20 mouse cellular contexts compared by ENCODE assay signal in genomic region chr11:49266671-49267070, GRCm38 (mm10). TPM values are rescaled to one million over a fixed set of nuclear protein-coding genes. Genes with fewer than 3 reads are reported as not detected.
DNase-seq lines count a peak whose midpoint lies in the region; ATAC-seq and TF ChIP-seq lines count a peak whose summit lies in the region.
"Had no signal": no experiment of that assay in that cellular context is flagged by ENCODE, and none has a peak within 500 bp of the region (broad histone marks: within the 10 kb centered on the region; RNA-seq: fewer than 3 reads in every experiment).

No protein-coding gene starts in this region.

- no peaks in the 10 kb centered on the region for H3K27me3 ChIP-seq in heart, embryonic 13.5 days (replicated peaks)
- H3K27me3 ChIP-seq in lung, postnatal 0 days (replicated peaks; ENCODE audit: insufficient read depth, low read length): no peaks in the 10 kb centered on the region
- no peaks in the 10 kb centered on the region for H3K27me3 ChIP-seq in hindbrain, embryonic 16.5 days (replicated peaks; ENCODE audit: control insufficient read depth, insufficient read depth, low read length)
- H3K27me3 ChIP-seq: forebrain, embryonic 15.5 days; limb, embryonic 15.5 days had no signal

- peak overlapping the region; percentile 75 for H3K27ac ChIP-seq in heart, embryonic 13.5 days (replicated peaks)
- no peak overlapping the region for H3K27ac ChIP-seq in lung, postnatal 0 days (ENCODE audit: low read length)
- no peak overlapping the region for H3K27ac ChIP-seq in hindbrain, embryonic 16.5 days (ENCODE audit: low read depth, low read length)
- H3K27ac ChIP-seq: forebrain, embryonic 15.5 days; limb, embryonic 15.5 days had no signal

- peaks cover 36% of the 10 kb centered on the region for H3K36me3 ChIP-seq in heart, embryonic 13.5 days
- H3K36me3 ChIP-seq in lung, postnatal 0 days (ENCODE audit: insufficient read depth, low read length): peaks cover 7% of the 10 kb centered on the region; the same call in 1 of the 2 replicates
- 0 out of 2 replicates have a peak, but pooled peaks cover 5% of the 10 kb centered on the region for H3K36me3 ChIP-seq in hindbrain, embryonic 16.5 days (ENCODE audit: control insufficient read depth, insufficient read depth, low read length)

- TF ChIP-seq EP300 in lung, postnatal 0 days (IDR thresholded peaks at IDR 0.05): no peak

- no peak for TF ChIP-seq CTCF in lung, postnatal 0 days (IDR thresholded peaks at IDR 0.05)

- peak overlapping the region; percentile 39 for H3K9ac ChIP-seq in heart, embryonic 13.5 days
- no peak overlapping the region for H3K9ac ChIP-seq in lung, postnatal 0 days (replicated peaks; ENCODE audit: low read depth)
- H3K9ac ChIP-seq in hindbrain, embryonic 16.5 days (ENCODE audit: low read depth, low read length): no peak overlapping the region
- H3K9ac ChIP-seq: forebrain, embryonic 15.5 days; limb, embryonic 15.5 days had no signal

- no peak for DNase-seq in heart, postnatal 36 days
- peak; percentile 57 for DNase-seq in lung, postnatal 0 days (ENCODE audit: low spot score)
- DNase-seq in lung, postnatal 10 days: no peak
- DNase-seq in kidney, postnatal 14 days: peak; percentile 68
- DNase-seq in cerebellum, postnatal 4 days (ENCODE audit: low spot score in 2 of 2): no peak
- DNase-seq: B cell, adult 2 months; cerebellum, postnatal 14 days; layer of hippocampus, adult 9-11 months; midbrain, embryonic 14.5 days; thymus, postnatal 36 days had no signal

- H3K4me3 ChIP-seq in heart, embryonic 13.5 days: no peak overlapping the region
- H3K4me3 ChIP-seq in lung, postnatal 0 days (ENCODE audit: low read depth, low read length): no peak overlapping the region
- H3K4me3 ChIP-seq in hindbrain, embryonic 16.5 days (ENCODE audit: low read length): no peak overlapping the region
- H3K4me3 ChIP-seq: forebrain, embryonic 15.5 days; limb, embryonic 15.5 days had no signal

- H3K9me3 ChIP-seq in heart, embryonic 13.5 days: no peaks in the 10 kb centered on the region
- no peaks in the 10 kb centered on the region for H3K9me3 ChIP-seq in lung, postnatal 0 days (ENCODE audit: low read length)
- H3K9me3 ChIP-seq in hindbrain, embryonic 16.5 days (ENCODE audit: control insufficient read depth, low read length): no peaks in the 10 kb centered on the region
- H3K9me3 ChIP-seq: forebrain, embryonic 15.5 days; limb, embryonic 15.5 days had no signal

- intact Hi-C loops in heart, postnatal 36 days (cut with DNase I): no loop called here

- WGBS in heart, embryonic 13.5 days: 37% methylated on average over 6 of the region's 6 CpGs
- WGBS in lung, postnatal 0 days: 25% methylated on average over 6 of the region's 6 CpGs
- WGBS in hindbrain, embryonic 16.5 days: 90% methylated on average over 6 of the region's 6 CpGs

- no peak overlapping the region for H3K4me2 ChIP-seq in heart, embryonic 13.5 days
- no peak overlapping the region for H3K4me2 ChIP-seq in lung, postnatal 0 days (replicated peaks; ENCODE audit: low read depth, low read length)
- H3K4me2 ChIP-seq in hindbrain, embryonic 16.5 days (ENCODE audit: low read length): no peak overlapping the region
- H3K4me2 ChIP-seq: forebrain, embryonic 15.5 days; limb, embryonic 15.5 days had no signal

- H3K4me1 ChIP-seq in heart, embryonic 13.5 days: peaks cover 27% of the 10 kb centered on the region
- H3K4me1 ChIP-seq in lung, postnatal 0 days (ENCODE audit: insufficient read depth, low read depth, low read length): no peaks in the 10 kb centered on the region; the same call in 1 of the 2 replicates
- no peaks in the 10 kb centered on the region for H3K4me1 ChIP-seq in hindbrain, embryonic 16.5 days (ENCODE audit: control insufficient read depth, insufficient read depth, low read depth, low read length)
- H3K4me1 ChIP-seq: forebrain, embryonic 15.5 days had no signal

- no peak for ATAC-seq in heart, embryonic 13.5 days (ENCODE audit: extremely low read depth, insufficient number of reproducible peaks, low FRiP score, low TSS enrichment)
- ATAC-seq in lung, postnatal 0 days: no peak
- no peak for ATAC-seq in hindbrain, embryonic 16.5 days
- ATAC-seq in frontal cortex, adult (ENCODE audit: low TSS enrichment): no peak
- ATAC-seq: forebrain, embryonic 15.5 days; inflammation-experienced regulatory T-cells, adult 6 months had no signal

RNA-seq across cellular contexts. Expression of gene Olfr1393, which starts 11.4 kb away (rescaled TPM):
- 0.16 TPM in 1 of 2 replicates, not detected in the other for polyA plus RNA-seq in heart, embryonic 13.5 days (2015; fragmentation: Nextera tagmentation; extraction: Ambion mirVana)
- total RNA-seq in heart, postnatal 36 days (2021): under 1 TPM in 1 of 2 experiments, not detected in 1; 0.19 TPM
- not detected in 2 replicates for polyA plus RNA-seq in lung, postnatal 0 days (2015; fragmentation: Nextera tagmentation; extraction: Ambion mirVana)
- polyA plus RNA-seq in hindbrain, embryonic 16.5 days (2015; fragmentation: Nextera tagmentation; extraction: Ambion mirVana): 0.08 TPM in 1 of 2 replicates, not detected in the other
- total RNA-seq: hematopoietic stem cell, adult 5-6 weeks had no signal
- polyA plus RNA-seq: forebrain, embryonic 15.5 days; inflammation-experienced regulatory T-cells, adult 6 months; limb, embryonic 15.5 days had no signal

RNA-seq across cellular contexts. Expression of gene Olfr1392, which starts 18.4 kb away (rescaled TPM):
- not detected in 2 replicates for polyA plus RNA-seq in heart, embryonic 13.5 days (2015; fragmentation: Nextera tagmentation; extraction: Ambion mirVana)
- not detected for total RNA-seq in heart, postnatal 36 days (2021)
- polyA plus RNA-seq in lung, postnatal 0 days (2015; fragmentation: Nextera tagmentation; extraction: Ambion mirVana): 0.05 TPM in 1 of 2 replicates, not detected in the other
- polyA plus RNA-seq in hindbrain, embryonic 16.5 days (2015; fragmentation: Nextera tagmentation; extraction: Ambion mirVana): 0.13 TPM in 1 of 2 replicates, not detected in the other
- total RNA-seq: gastrocnemius, adult 18-20 months; hematopoietic stem cell, adult 5-6 weeks had no signal
- polyA plus RNA-seq: forebrain, embryonic 15.5 days; inflammation-experienced regulatory T-cells, adult 6 months; midbrain, embryonic 14.5 days had no signal

RNA-seq across cellular contexts. Expression of gene Mgat1, which starts 22.7 kb away (rescaled TPM):
- polyA plus RNA-seq in heart, embryonic 13.5 days (2015; fragmentation: Nextera tagmentation; extraction: Ambion mirVana): 44.2 and 44.9 TPM in 2 replicates
- total RNA-seq in heart, postnatal 36 days (2021): 10 to 100 TPM; 64.7 to 66.9 TPM
- polyA plus RNA-seq in lung, postnatal 0 days (2015; fragmentation: Nextera tagmentation; extraction: Ambion mirVana): 90.2 and 94.5 TPM in 2 replicates
- polyA plus RNA-seq in hindbrain, embryonic 16.5 days (2015; fragmentation: Nextera tagmentation; extraction: Ambion mirVana): 34.5 and 38.2 TPM in 2 replicates

RNA-seq across cellular contexts. Expression of gene Olfr10, which starts 37.9 kb away (rescaled TPM):
- polyA plus RNA-seq in heart, embryonic 13.5 days (2015; fragmentation: Nextera tagmentation; extraction: Ambion mirVana): not detected in 2 replicates
- not detected for total RNA-seq in heart, postnatal 36 days (2021)
- not detected in 2 replicates for polyA plus RNA-seq in lung, postnatal 0 days (2015; fragmentation: Nextera tagmentation; extraction: Ambion mirVana)
- polyA plus RNA-seq in hindbrain, embryonic 16.5 days (2015; fragmentation: Nextera tagmentation; extraction: Ambion mirVana): not detected in 2 replicates
- total RNA-seq: gastrocnemius, adult 18-20 months; hematopoietic stem cell, adult 5-6 weeks; left cerebral cortex, postnatal 14 days had no signal
- polyA plus RNA-seq: forebrain, embryonic 15.5 days; inflammation-experienced regulatory T-cells, adult 6 months; limb, embryonic 15.5 days; midbrain, embryonic 14.5 days; testis, adult 2 months had no signal

RNA-seq across cellular contexts. Expression of gene Olfr1391, which starts 55.9 kb away (rescaled TPM):
- not detected in 2 replicates for polyA plus RNA-seq in heart, embryonic 13.5 days (2015; fragmentation: Nextera tagmentation; extraction: Ambion mirVana)
- total RNA-seq in heart, postnatal 36 days (2021): not detected
- polyA plus RNA-seq in lung, postnatal 0 days (2015; fragmentation: Nextera tagmentation; extraction: Ambion mirVana): not detected in 2 replicates
- polyA plus RNA-seq in hindbrain, embryonic 16.5 days (2015; fragmentation: Nextera tagmentation; extraction: Ambion mirVana): not detected in 2 replicates
- total RNA-seq: gastrocnemius, adult 18-20 months; hematopoietic stem cell, adult 5-6 weeks; left cerebral cortex, postnatal 14 days had no signal
- polyA plus RNA-seq: forebrain, embryonic 15.5 days; inflammation-experienced regulatory T-cells, adult 6 months; limb, embryonic 15.5 days; midbrain, embryonic 14.5 days; testis, adult 2 months had no signal

Comparison
In these comparisons a context has a peak if more than half of its experiments do, and no peak if none do; other contexts are left out.
1. DNase-seq: peak in lung, postnatal 0 days (single experiment) and kidney, postnatal 14 days (single experiment); none in heart, postnatal 36 days (0 of 2), lung, postnatal 10 days (single experiment) and cerebellum, postnatal 4 days (0 of 2).